Mouse (Mus musculus) lung, postnatal 0 days (tissue): ENCODE data around the gene Fkrp. TPM values are rescaled to one million over a fixed set of nuclear protein-coding genes. Genes with fewer than 3 reads are reported as not detected.
A peak's percentile ranks its signal among the peaks of the same experiment; 100 is the strongest.

ENCODE experiments used
- ATAC-seq: fragments of 200-750 bp; cut with Nextera tagmentation; 2 replicates; pipeline ENCODE4 v1.8.0; 2017; ENCODE audit warnings: moderate library complexity
- DNase-seq: peaks from one replicate; pipeline ENCODE4 v3.0.0-alpha.2; 2016; ENCODE audit warnings: low spot score
- H3K27ac ChIP-seq: fragments of 300-500 bp; sonication (generic); 2 replicates; pipeline ENCODE4 v1.5.1; 2014; ENCODE audit warnings: antibody characterized with exemption, mild to moderate bottlenecking, low read length, mixed read lengths
- H3K27me3 ChIP-seq: fragments of 300-500 bp; sonication (generic); replicated peaks from 2 replicates; pipeline ENCODE4 v1.6.1; 2014; ENCODE audit warnings: low read length, mixed read lengths; ENCODE audit not compliant: insufficient read depth
- H3K36me3 ChIP-seq: fragments of 300-500 bp; sonication (generic); 2 replicates; pipeline ENCODE4 v1.6.1; 2014; ENCODE audit warnings: low read length, mixed read lengths; ENCODE audit not compliant: insufficient read depth
- H3K4me1 ChIP-seq: fragments of 300-500 bp; sonication (generic); 2 replicates; pipeline ENCODE4 v1.6.1; 2014; ENCODE audit warnings: antibody characterized with exemption, low read depth, low read length, mixed read lengths; ENCODE audit not compliant: insufficient read depth
- H3K4me2 ChIP-seq: fragments of 300-500 bp; sonication (generic); replicated peaks from 2 replicates; pipeline ENCODE4 v1.6.1; 2014; ENCODE audit warnings: low read depth, mild to moderate bottlenecking, low read length, moderate library complexity, mixed read lengths
- H3K4me3 ChIP-seq: fragments of 300-500 bp; sonication (generic); 2 replicates; pipeline ENCODE4 v1.5.1; 2014; ENCODE audit warnings: low read depth, low read length
- H3K9ac ChIP-seq: fragments of 300-500 bp; sonication (generic); replicated peaks from 2 replicates; pipeline ENCODE4 v1.6.1; 2014; ENCODE audit warnings: low read depth, mild to moderate bottlenecking
- H3K9me3 ChIP-seq: fragments of 300-500 bp; sonication (generic); 2 replicates; pipeline ENCODE4 v1.6.1; 2016; ENCODE audit warnings: low read length, mixed read lengths
- CTCF ChIP-seq: IDR thresholded peaks from 2 replicates; pipeline ENCODE4 v1.5.1; 2016; ENCODE audit warnings: antibody characterized with exemption, mild to moderate bottlenecking
- EP300 ChIP-seq: IDR thresholded peaks from 2 replicates; pipeline ENCODE4 v1.6.1; 2016; ENCODE audit warnings: antibody characterized with exemption, mild to moderate bottlenecking, control low read depth
- WGBS: fragments of 180-500 bp; shearing (Covaris S2); extraction: QIAGEN DNeasy Blood & Tissue Kit; methylation state at CpG from one replicate; pipeline ENCODE4 v1.1.7; 2014; 5-methylcytosine and 5-hydroxymethylcytosine counted together
- polyA plus RNA-seq: library from polyadenylated mRNA; unstranded; fragments of >200 nt; fragmentation: Nextera tagmentation; extraction: Ambion mirVana; gene quantifications from 2 replicates; pipeline ENCODE4 v1.2.1, GENCODE M21; 2015

Fkrp gene
- polyA plus RNA-seq, 1 experiment from 2014 or later: 22.3 TPM

DNA sequence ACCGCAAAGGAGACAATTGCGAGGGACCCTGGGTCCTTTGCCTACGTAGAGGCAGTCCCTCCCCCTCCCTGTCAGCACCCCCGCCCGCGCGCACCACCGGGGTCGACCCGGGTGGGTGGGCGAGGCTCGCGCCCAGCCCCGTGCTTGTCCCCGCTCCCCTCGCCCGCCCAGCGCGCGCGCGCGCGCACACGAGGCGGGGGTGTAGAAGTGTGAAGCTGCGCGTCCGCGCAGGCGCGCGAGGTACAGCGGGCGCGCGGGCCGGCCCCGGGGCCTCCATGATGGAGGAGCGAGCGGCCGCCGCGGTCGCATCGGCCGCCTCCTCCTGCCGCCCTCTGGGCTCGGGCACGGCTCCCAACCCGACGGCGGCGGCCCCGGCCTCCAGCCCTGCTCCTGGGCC lies 456 bp downstream of the Fkrp start:
- ATAC-seq: peak; percentile 88
- Histone ChIP-seq H3K4me1 (peaks cover 21% of the 10 kb centered on the region; the same call in 1 of the 2 replicates), H3K27ac (peak overlapping the region; percentile 93), H3K9ac (peak overlapping the region; percentile 91), H3K27me3 (no peaks in the 10 kb centered on the region), H3K9me3 (no peaks in the 10 kb centered on the region), H3K36me3 (no peaks in the 10 kb centered on the region; the same call in 1 of the 2 replicates), H3K4me2 (peak overlapping the region; percentile 91), H3K4me3 (peak overlapping the region; percentile 100)
- peak; percentile 85 for DNase-seq
- TF ChIP-seq CTCF (no peak), EP300 (no peak)
- WGBS: 0% methylated on average over 12 of the region's 55 CpGs

DNA sequence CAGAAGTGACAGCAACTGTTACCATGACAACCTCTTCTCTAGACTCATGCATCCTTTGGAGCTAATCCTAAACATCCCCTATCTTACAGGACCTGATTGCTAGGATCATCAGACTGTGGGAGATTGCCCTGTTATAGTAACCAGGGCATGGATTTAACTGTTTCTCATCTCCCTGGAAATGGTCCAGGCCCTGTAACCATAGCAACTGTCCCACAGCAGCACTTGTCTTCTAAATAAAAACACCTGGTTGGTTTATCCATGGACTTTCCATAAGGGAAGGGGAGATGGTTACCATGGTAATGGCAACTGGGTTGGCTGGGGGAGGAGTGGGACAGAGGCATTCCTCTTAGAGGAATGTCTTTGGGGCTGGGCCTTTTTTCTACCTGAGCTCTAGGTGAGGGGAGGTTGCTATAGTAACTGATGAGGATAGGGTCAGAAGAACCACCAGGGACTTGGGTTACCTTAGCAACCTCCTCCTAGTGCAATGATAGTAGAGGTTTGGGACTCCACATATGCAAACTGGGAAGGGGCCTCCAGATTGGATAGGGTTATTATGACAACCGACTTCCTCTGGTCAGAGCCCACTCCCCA lies 1.1 kb downstream of the Fkrp start, which contains the start of gene Strn4:
Strn4 (plus strand) TSS at position 539 of the 591 bp plus-strand sequence.
- WGBS: 0% methylated on average over 1 of the region's 1 CpGs
- peak within 1 kb of the TSS; percentile 91 for H3K9ac ChIP-seq
- DNase-seq (peak; percentile 25), ATAC-seq (no peak)
- H3K4me3 ChIP-seq: peak within 1 kb of the TSS; percentile 100
- H3K36me3 ChIP-seq: no peaks in the 10 kb centered on the region; the same call in 1 of the 2 replicates
- no peaks in the 10 kb centered on the region for H3K9me3 ChIP-seq
- TF ChIP-seq CTCF: no peak
- no peak for TF ChIP-seq EP300
- H3K27me3 ChIP-seq: no peaks in the 10 kb centered on the region
- peak within 1 kb of the TSS; percentile 93 for H3K27ac ChIP-seq
- H3K4me2 ChIP-seq: peak within 1 kb of the TSS; percentile 91
- H3K4me1 ChIP-seq: peaks cover 23% of the 10 kb centered on the region; the same call in 1 of the 2 replicates

DNA sequence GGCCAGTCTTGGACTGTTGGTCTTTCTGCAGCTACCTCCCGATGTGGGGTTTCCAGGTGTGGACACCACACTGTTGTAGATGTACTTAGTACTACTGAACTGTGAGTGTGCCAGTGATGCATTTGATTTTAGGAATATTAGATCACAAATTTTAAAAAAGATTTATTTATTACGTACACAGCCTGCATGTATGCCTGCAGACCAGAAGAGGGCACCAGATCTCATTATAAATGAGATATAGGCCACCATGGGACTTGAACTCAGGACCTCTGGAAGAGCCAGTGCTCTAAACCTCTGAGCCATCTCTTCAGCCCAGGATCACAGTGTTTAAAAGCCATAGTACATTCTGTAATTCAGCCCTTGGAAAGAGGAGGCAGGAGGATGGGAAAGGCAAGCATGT lies 4.0 kb downstream of the Fkrp start:
- H3K36me3 ChIP-seq: no peaks in the 10 kb centered on the region; the same call in 1 of the 2 replicates
- H3K27ac ChIP-seq: no peak overlapping the region
- H3K4me2 ChIP-seq: no peak overlapping the region
- no peaks in the 10 kb centered on the region for H3K9me3 ChIP-seq
- peak; percentile 38 for DNase-seq
- 73% methylated on average over 2 of the region's 2 CpGs for WGBS
- H3K9ac ChIP-seq: no peak overlapping the region
- no peak for ATAC-seq
- H3K4me3 ChIP-seq: no peak overlapping the region
- no peak for TF ChIP-seq EP300
- peak; percentile 60 for TF ChIP-seq CTCF
- H3K27me3 ChIP-seq: no peaks in the 10 kb centered on the region
- peaks cover 13% of the 10 kb centered on the region; the same call in 1 of the 2 replicates for H3K4me1 ChIP-seq

DNA sequence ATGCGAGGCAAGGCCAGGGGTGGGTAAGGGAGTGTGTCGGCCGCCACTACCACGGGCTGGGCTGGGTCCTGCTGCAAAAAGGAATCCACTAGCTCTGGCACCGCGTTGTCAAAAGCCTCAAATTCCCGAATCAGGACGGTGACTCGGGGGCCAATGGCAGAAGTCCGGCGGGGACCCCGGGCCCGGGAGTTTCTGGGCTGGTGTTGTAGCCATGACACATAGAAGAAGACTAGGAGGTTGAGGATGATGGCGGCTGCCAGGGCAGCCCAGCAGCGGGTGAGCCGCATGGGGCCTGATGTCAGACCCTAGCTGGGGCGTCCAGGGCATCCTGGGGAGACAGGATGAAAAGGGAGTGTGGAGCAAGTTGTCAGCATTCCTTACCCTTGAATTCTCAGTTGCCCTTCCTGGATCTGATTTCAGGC lies 4.9 kb downstream of the Fkrp start:
- TF ChIP-seq CTCF (no peak), EP300 (no peak)
- DNase-seq (no peak), ATAC-seq (no peak)
- H3K4me1 ChIP-seq: 0 out of 2 replicates have a peak, but pooled peaks cover 6% of the 10 kb centered on the region
- WGBS: 39% methylated on average over 17 of the region's 17 CpGs
- H3K27me3 ChIP-seq: no peaks in the 10 kb centered on the region
- no peak overlapping the region for H3K9ac ChIP-seq
- H3K27ac ChIP-seq: no peak overlapping the region
- no peaks in the 10 kb centered on the region; the same call in 1 of the 2 replicates for H3K36me3 ChIP-seq
- H3K4me3 ChIP-seq: no peak overlapping the region; the same call in 1 of the 2 replicates
- peak overlapping the region; percentile 57 for H3K4me2 ChIP-seq
- H3K9me3 ChIP-seq: no peaks in the 10 kb centered on the region

DNA sequence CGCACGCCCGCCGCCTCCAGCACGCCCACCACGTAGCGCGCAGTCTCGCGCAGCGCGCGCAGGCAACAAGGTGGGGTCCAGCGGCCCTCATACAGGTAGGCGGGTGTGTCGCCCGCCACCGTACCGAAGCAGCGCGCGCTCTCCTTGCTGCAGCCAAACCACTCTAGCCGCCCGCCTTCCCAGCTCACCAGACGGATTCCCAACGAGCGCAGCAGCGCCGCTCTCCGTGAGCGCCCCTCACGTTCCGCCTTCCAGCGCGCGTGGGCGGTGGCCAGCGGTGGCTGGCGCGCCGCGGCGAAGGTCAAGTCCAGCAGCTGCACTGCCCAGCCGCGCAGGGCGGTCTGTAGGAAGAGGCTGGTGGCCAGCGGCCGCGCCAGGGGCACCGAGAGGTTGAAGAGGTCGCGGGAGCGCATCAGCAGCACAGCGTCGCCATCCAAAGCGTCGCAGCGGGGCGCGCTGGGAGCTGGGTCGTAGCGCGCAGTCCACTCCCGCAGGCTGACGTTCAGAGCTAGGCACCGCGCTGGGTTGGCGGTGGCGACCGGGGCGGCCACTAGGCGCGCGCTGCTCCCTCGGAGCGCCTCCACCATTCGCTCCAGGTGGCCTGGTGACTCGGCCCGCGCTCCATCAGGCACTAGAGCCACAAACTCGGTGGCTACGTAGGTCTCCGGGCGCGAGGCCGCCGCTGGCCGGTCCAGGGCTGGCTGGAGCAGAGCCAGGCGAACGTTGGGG lies 5.4 kb downstream of the Fkrp start:
- H3K9me3 ChIP-seq: no peaks in the 10 kb centered on the region
- 0 out of 2 replicates have a peak, but pooled peaks cover 6% of the 10 kb centered on the region for H3K4me1 ChIP-seq
- H3K27me3 ChIP-seq: no peaks in the 10 kb centered on the region
- H3K9ac ChIP-seq: no peak overlapping the region
- peak overlapping the region; percentile 20; the same call in 1 of the 2 replicates for H3K4me3 ChIP-seq
- DNase-seq (peak; percentile 26), ATAC-seq (peak; percentile 47)
- WGBS: 22% methylated on average over 81 of the region's 90 CpGs
- peak overlapping the region; percentile 57 for H3K4me2 ChIP-seq
- H3K36me3 ChIP-seq: no peaks in the 10 kb centered on the region; the same call in 1 of the 2 replicates
- no peak overlapping the region for H3K27ac ChIP-seq
- TF ChIP-seq EP300 (no peak), CTCF (peak; percentile 42)

DNA sequence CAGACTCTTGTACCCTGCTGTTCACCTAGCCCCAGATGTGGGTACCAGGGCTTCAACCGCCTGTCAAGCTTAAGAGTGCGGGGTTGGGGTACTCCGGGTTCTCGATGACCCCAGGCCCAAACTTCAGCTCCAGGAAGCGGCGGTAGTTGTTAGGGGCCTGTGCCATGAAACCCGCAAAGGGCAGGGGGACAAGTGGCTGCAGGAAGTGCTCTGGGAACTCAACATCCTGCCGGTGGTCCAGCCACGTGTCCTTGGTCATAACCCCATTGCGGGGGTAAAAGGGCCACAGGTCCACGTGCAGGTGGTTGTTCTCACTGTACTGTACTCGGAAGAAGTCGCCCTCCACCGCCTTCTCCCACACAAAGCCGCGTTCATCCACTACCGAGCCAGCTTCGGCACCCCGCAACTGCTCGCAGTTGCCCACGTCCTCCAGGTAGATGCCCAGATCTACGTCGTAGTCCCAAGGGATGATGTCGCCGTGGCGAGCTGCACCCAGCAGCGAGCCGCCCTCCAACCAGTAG lies 6.1 kb downstream of the Fkrp start:
- Histone ChIP-seq H3K9ac (no peak overlapping the region), H3K27me3 (no peaks in the 10 kb centered on the region), H3K9me3 (no peaks in the 10 kb centered on the region), H3K4me1 (0 out of 2 replicates have a peak, but pooled peaks cover 6% of the 10 kb centered on the region), H3K4me3 (0 out of 2 replicates have a peak overlapping the region, but pooled peaks have one; percentile 20), H3K27ac (no peak overlapping the region), H3K36me3 (no peaks in the 10 kb centered on the region; the same call in 1 of the 2 replicates), H3K4me2 (peak overlapping the region; percentile 57; the same call in 1 of the 2 replicates)
- DNase-seq: no peak
- 61% methylated on average over 25 of the region's 28 CpGs for WGBS
- TF ChIP-seq CTCF (no peak), EP300 (no peak)
- ATAC-seq: no peak
